Mouse (Mus musculus): ENCODE measurements at regions not wholly inside any gene's neighbourhood (a gene's known extent, or its start where the extent isn't known, plus 50 kb on each side); places are given as distances from the start of the nearest gene placed in this dataset.

- no peaks in the 10 kb centered on the region for H3K27me3 ChIP-seq (ENCODE audit: control insufficient read depth in 1 of 2, insufficient read depth in 2 of 2, low read length in 2 of 2)
- H3K9me3 ChIP-seq (replicated peaks; ENCODE audit: insufficient read depth, low read length) = no peaks in the 10 kb centered on the region
- H3K36me3 ChIP-seq (ENCODE audit: control insufficient read depth in 1 of 2, insufficient read depth in 2 of 2, low read length in 2 of 2) = no peaks in the 10 kb centered on the region
- no peak overlapping the region for H3K9ac ChIP-seq (ENCODE audit: control insufficient read depth, low read depth, low read length, poor library complexity, severe bottlenecking)
- H3K4me1 ChIP-seq (ENCODE audit: control insufficient read depth in 1 of 2, insufficient read depth in 2 of 2, low read length in 2 of 2) = no peaks in the 10 kb centered on the region
- no peak overlapping the region for H3K27ac ChIP-seq (ENCODE audit: control insufficient read depth, low read depth, low read length)
- no peaks in the 10 kb centered on the region for H3K79me2 ChIP-seq (ENCODE audit: control insufficient read depth, insufficient read depth, low read length, poor library complexity)
- TF ChIP-seq CHD1 (IDR thresholded peaks at IDR 0.05; ENCODE audit: low read depth, low read length) = no peak
- TF ChIP-seq CTCF (IDR thresholded peaks at IDR 0.05 in 2 of 3, conservative IDR thresholded peaks at IDR 0.05 in 1 of 3; ENCODE audit: control insufficient read depth in 1 of 3, insufficient read depth in 1 of 3, low read depth in 2 of 3, low read length in 3 of 3, poor library complexity in 1 of 3, severe bottlenecking in 1 of 3) = no peak
- no peak for TF ChIP-seq MYB (IDR thresholded peaks at IDR 0.05; ENCODE audit: low read depth, low read length)
- TF ChIP-seq POLR2AphosphoS5 (IDR thresholded peaks at IDR 0.05; ENCODE audit: borderline replicate concordance, low read depth, low read length) = no peak
- no peak for TF ChIP-seq TCF12 (IDR thresholded peaks at IDR 0.05; ENCODE audit: low read depth, low read length)
- TF ChIP-seq BHLHE40 (IDR thresholded peaks at IDR 0.05; ENCODE audit: borderline replicate concordance, low read depth, low read length) = no peak
- no peak for TF ChIP-seq MXI1 (IDR thresholded peaks at IDR 0.05; ENCODE audit: low read depth, low read length)
- TF ChIP-seq E2F4 (IDR thresholded peaks at IDR 0.05; ENCODE audit: borderline replicate concordance, low read depth, low read length) = no peak
- TF ChIP-seq RCOR1 (IDR thresholded peaks at IDR 0.05; ENCODE audit: low read depth, low read length) = no peak
- no peak for TF ChIP-seq HCFC1 (IDR thresholded peaks at IDR 0.05; ENCODE audit: low read depth, low read length)
- TF ChIP-seq SMC3 (IDR thresholded peaks at IDR 0.05; ENCODE audit: low read depth, low read length) = no peak
- TF ChIP-seq EP300 (IDR thresholded peaks at IDR 0.05; ENCODE audit: low read depth in 1 of 2, low read length in 2 of 2) = no peak
- no peak for TF ChIP-seq POLR2A (IDR thresholded peaks at IDR 0.05; ENCODE audit: control insufficient read depth in 1 of 2, insufficient read depth in 1 of 2, low read depth in 1 of 2, low read length in 2 of 2, poor library complexity in 1 of 2)
- no peak for TF ChIP-seq TBP (IDR thresholded peaks at IDR 0.05; ENCODE audit: low read depth, low read length)
- no peak for TF ChIP-seq MEF2A (IDR thresholded peaks at IDR 0.05; ENCODE audit: extremely low read depth, insufficient replicate concordance, low read depth, low read length, poor library complexity, severe bottlenecking)
- TF ChIP-seq SIN3A (IDR thresholded peaks at IDR 0.05; ENCODE audit: low read length) = no peak
- TF ChIP-seq JUND (IDR thresholded peaks at IDR 0.05; ENCODE audit: low read depth, low read length) = no peak
- TF ChIP-seq CHD2 (IDR thresholded peaks at IDR 0.05; ENCODE audit: low read length) = no peak
- no peak for TF ChIP-seq TAL1 (IDR thresholded peaks at IDR 0.05; ENCODE audit: low read length)
- no peak for DNase-seq (ENCODE audit: low read depth, low spot score)
- H3K4me3 ChIP-seq (ENCODE audit: control insufficient read depth in 1 of 2, insufficient read depth in 1 of 2, low read depth in 2 of 2, low read length in 2 of 2) = no peak overlapping the region
These were observed 70.3 kb downstream of the Gadd45g start for GRCm38 (mm10) chr13:51916666-51917240.

GRCm38 (mm10) chr13:51917658-51918057 lies 71.2 kb downstream of the Gadd45g start:
- no peaks in the 10 kb centered on the region for H3K79me2 ChIP-seq (ENCODE audit: control insufficient read depth, insufficient read depth, low read length, poor library complexity)
- H3K4me3 ChIP-seq (ENCODE audit: control insufficient read depth in 1 of 2, insufficient read depth in 1 of 2, low read depth in 2 of 2, low read length in 2 of 2) = no peak overlapping the region
- H3K27me3 ChIP-seq (ENCODE audit: control insufficient read depth in 1 of 2, insufficient read depth in 2 of 2, low read length in 2 of 2) = no peaks in the 10 kb centered on the region
- no peaks in the 10 kb centered on the region for H3K4me1 ChIP-seq (ENCODE audit: control insufficient read depth in 1 of 2, insufficient read depth in 2 of 2, low read length in 2 of 2)
- no peak for TF ChIP-seq USF2 (IDR thresholded peaks at IDR 0.05; ENCODE audit: borderline replicate concordance in 1 of 2, insufficient read depth in 1 of 2, low read depth in 1 of 2, low read length in 2 of 2)
- no peak for TF ChIP-seq RCOR1 (IDR thresholded peaks at IDR 0.05; ENCODE audit: low read depth, low read length)
- TF ChIP-seq NRF1 (IDR thresholded peaks at IDR 0.05; ENCODE audit: insufficient read depth, low read depth, low read length, poor library complexity, severe bottlenecking) = no peak
- TF ChIP-seq CHD2 (IDR thresholded peaks at IDR 0.05; ENCODE audit: low read length) = no peak
- TF ChIP-seq GABPA (IDR thresholded peaks at IDR 0.05; ENCODE audit: low read depth, low read length) = no peak
- no peak for TF ChIP-seq ETS1 (IDR thresholded peaks at IDR 0.05; ENCODE audit: low read depth, low read length)
- TF ChIP-seq POLR2AphosphoS5 (IDR thresholded peaks at IDR 0.05; ENCODE audit: borderline replicate concordance, low read depth, low read length) = no peak
- TF ChIP-seq TBP (IDR thresholded peaks at IDR 0.05; ENCODE audit: low read depth, low read length) = no peak
- TF ChIP-seq ZC3H11A (IDR thresholded peaks at IDR 0.05; ENCODE audit: low read depth, low read length) = no peak
- no peak for TF ChIP-seq RAD21 (IDR thresholded peaks at IDR 0.05; ENCODE audit: low read depth, low read length)
- no peak for TF ChIP-seq MEF2A (IDR thresholded peaks at IDR 0.05; ENCODE audit: extremely low read depth, insufficient replicate concordance, low read depth, low read length, poor library complexity, severe bottlenecking)
- TF ChIP-seq ZMIZ1 (IDR thresholded peaks at IDR 0.05; ENCODE audit: low read depth, low read length) = no peak
- no peak for TF ChIP-seq E2F4 (IDR thresholded peaks at IDR 0.05; ENCODE audit: borderline replicate concordance, low read depth, low read length)
- TF ChIP-seq MYB (IDR thresholded peaks at IDR 0.05; ENCODE audit: low read depth, low read length) = no peak
- no peak for TF ChIP-seq POLR2A (IDR thresholded peaks at IDR 0.05; ENCODE audit: control insufficient read depth in 1 of 2, insufficient read depth in 1 of 2, low read depth in 1 of 2, low read length in 2 of 2, poor library complexity in 1 of 2)
- TF ChIP-seq MYC (IDR thresholded peaks at IDR 0.05; ENCODE audit: low read depth, low read length) = no peak
- TF ChIP-seq BHLHE40 (IDR thresholded peaks at IDR 0.05; ENCODE audit: borderline replicate concordance, low read depth, low read length) = no peak
- TF ChIP-seq TAL1 (IDR thresholded peaks at IDR 0.05; ENCODE audit: low read length) = no peak
- no peak for TF ChIP-seq MAZ (IDR thresholded peaks at IDR 0.05; ENCODE audit: low read depth, low read length)
- TF ChIP-seq MXI1 (IDR thresholded peaks at IDR 0.05; ENCODE audit: low read depth, low read length) = no peak
- H3K9me3 ChIP-seq (replicated peaks; ENCODE audit: insufficient read depth, low read length) = no peaks in the 10 kb centered on the region
- H3K27ac ChIP-seq (ENCODE audit: control insufficient read depth, low read depth, low read length) = no peak overlapping the region
- DNase-seq (ENCODE audit: low read depth, low spot score) = no peak
- H3K9ac ChIP-seq (ENCODE audit: control insufficient read depth, low read depth, low read length, poor library complexity, severe bottlenecking) = no peak overlapping the region
- no peaks in the 10 kb centered on the region for H3K36me3 ChIP-seq (ENCODE audit: control insufficient read depth in 1 of 2, insufficient read depth in 2 of 2, low read length in 2 of 2)

Data from MEL (cell line).